Mouse (Mus musculus): ENCODE results near the gene Amz1. TPM values are rescaled to one million over a fixed set of nuclear protein-coding genes. Genes with fewer than 3 reads are reported as not detected.

The Amz1 gene
- polyA plus RNA-seq, 1 experiment from 2014 or later: 2.9 TPM

GRCm38 (mm10) chr5:140733336-140733735, 9.4 kb downstream of the Amz1 start:
- Histone ChIP-seq H3K27ac (ENCODE audit: low read depth, low read length) (no peak overlapping the region), H3K36me3 (ENCODE audit: control insufficient read depth, insufficient read depth, low read length) (no peaks in the 10 kb centered on the region), H3K4me1 (ENCODE audit: control insufficient read depth, insufficient read depth, low read length) (peaks cover 5% of the 10 kb centered on the region; the same call in 1 of the 2 replicates), H3K9me3 (ENCODE audit: control insufficient read depth, low read length) (no peaks in the 10 kb centered on the region), H3K9ac (replicated peaks; ENCODE audit: low read depth, low read length) (no peak overlapping the region), H3K4me3 (ENCODE audit: low read depth, low read length) (no peak overlapping the region), H3K27me3 (ENCODE audit: control insufficient read depth, insufficient read depth, low read length) (peaks cover 14% of the 10 kb centered on the region; the same call in 1 of the 2 replicates), H3K4me2 (ENCODE audit: low read depth, low read length) (no peak overlapping the region)
- no peak for ATAC-seq (ENCODE audit: low read depth)
- 60% methylated on average over 3 of the region's 3 CpGs for WGBS

GRCm38 (mm10) chr5:140735297-140735696, 11.4 kb downstream of the Amz1 start:
- Histone ChIP-seq H3K27ac (ENCODE audit: low read depth, low read length) (no peak overlapping the region), H3K9me3 (ENCODE audit: control insufficient read depth, low read length) (no peaks in the 10 kb centered on the region), H3K4me2 (ENCODE audit: low read depth, low read length) (peak overlapping the region; percentile 49), H3K36me3 (ENCODE audit: control insufficient read depth, insufficient read depth, low read length) (no peaks in the 10 kb centered on the region), H3K27me3 (ENCODE audit: control insufficient read depth, insufficient read depth, low read length) (peaks cover 14% of the 10 kb centered on the region; the same call in 1 of the 2 replicates), H3K9ac (replicated peaks; ENCODE audit: low read depth, low read length) (no peak overlapping the region), H3K4me3 (ENCODE audit: low read depth, low read length) (peak overlapping the region; percentile 26), H3K4me1 (ENCODE audit: control insufficient read depth, insufficient read depth, low read length) (peaks cover 5% of the 10 kb centered on the region; the same call in 1 of the 2 replicates)
- WGBS: 1% methylated on average over 22 of the region's 22 CpGs
- ATAC-seq (ENCODE audit: low read depth): no peak

GRCm38 (mm10) chr5:140736166-140736565, 12.2 kb downstream of the Amz1 start:
- Histone ChIP-seq H3K4me1 (ENCODE audit: control insufficient read depth, insufficient read depth, low read length) (peaks cover 5% of the 10 kb centered on the region; the same call in 1 of the 2 replicates), H3K36me3 (ENCODE audit: control insufficient read depth, insufficient read depth, low read length) (no peaks in the 10 kb centered on the region), H3K4me2 (ENCODE audit: low read depth, low read length) (no peak overlapping the region), H3K9me3 (ENCODE audit: control insufficient read depth, low read length) (no peaks in the 10 kb centered on the region), H3K27ac (ENCODE audit: low read depth, low read length) (no peak overlapping the region), H3K9ac (replicated peaks; ENCODE audit: low read depth, low read length) (no peak overlapping the region), H3K27me3 (ENCODE audit: control insufficient read depth, insufficient read depth, low read length) (peaks cover 14% of the 10 kb centered on the region; the same call in 1 of the 2 replicates), H3K4me3 (ENCODE audit: low read depth, low read length) (no peak overlapping the region)
- no peak for ATAC-seq (ENCODE audit: low read depth)
- 23% methylated on average over 12 of the region's 13 CpGs for WGBS

- H3K4me2 ChIP-seq (ENCODE audit: low read depth, low read length): no peak overlapping the region
- no peaks in the 10 kb centered on the region for H3K9me3 ChIP-seq (ENCODE audit: control insufficient read depth, low read length)
- H3K27ac ChIP-seq (ENCODE audit: low read depth, low read length): no peak overlapping the region
- peaks cover 14% of the 10 kb centered on the region; the same call in 1 of the 2 replicates for H3K27me3 ChIP-seq (ENCODE audit: control insufficient read depth, insufficient read depth, low read length)
- H3K9ac ChIP-seq (replicated peaks; ENCODE audit: low read depth, low read length): 0 out of 2 replicates have a peak overlapping the region, but pooled peaks have one; percentile 4
- no peak for ATAC-seq (ENCODE audit: low read depth)
- peaks cover 5% of the 10 kb centered on the region; the same call in 1 of the 2 replicates for H3K4me1 ChIP-seq (ENCODE audit: control insufficient read depth, insufficient read depth, low read length)
- H3K4me3 ChIP-seq (ENCODE audit: low read depth, low read length): no peak overlapping the region
- H3K36me3 ChIP-seq (ENCODE audit: control insufficient read depth, insufficient read depth, low read length): no peaks in the 10 kb centered on the region
- WGBS: 79% methylated on average over 12 of the region's 12 CpGs
Observed at GRCm38 (mm10) chr5:140739813-140740212, 15.9 kb downstream of the Amz1 start.

GRCm38 (mm10) chr5:140741040-140741439, 17.1 kb downstream of the Amz1 start:
- 69% methylated on average over 11 of the region's 11 CpGs for WGBS
- Histone ChIP-seq H3K27ac (ENCODE audit: low read depth, low read length) (no peak overlapping the region), H3K36me3 (ENCODE audit: control insufficient read depth, insufficient read depth, low read length) (no peaks in the 10 kb centered on the region), H3K9ac (replicated peaks; ENCODE audit: low read depth, low read length) (no peak overlapping the region), H3K9me3 (ENCODE audit: control insufficient read depth, low read length) (no peaks in the 10 kb centered on the region), H3K27me3 (ENCODE audit: control insufficient read depth, insufficient read depth, low read length) (peaks cover 7% of the 10 kb centered on the region; the same call in 1 of the 2 replicates), H3K4me2 (ENCODE audit: low read depth, low read length) (no peak overlapping the region), H3K4me1 (ENCODE audit: control insufficient read depth, insufficient read depth, low read length) (no peaks in the 10 kb centered on the region), H3K4me3 (ENCODE audit: low read depth, low read length) (no peak overlapping the region)
- no peak for ATAC-seq (ENCODE audit: low read depth)

GRCm38 (mm10) chr5:140741877-140742276, 17.9 kb downstream of the Amz1 start:
- Histone ChIP-seq H3K27ac (ENCODE audit: low read depth, low read length) (no peak overlapping the region), H3K27me3 (ENCODE audit: control insufficient read depth, insufficient read depth, low read length) (0 out of 2 replicates have a peak, but pooled peaks cover 2% of the 10 kb centered on the region), H3K4me1 (ENCODE audit: control insufficient read depth, insufficient read depth, low read length) (no peaks in the 10 kb centered on the region), H3K4me2 (ENCODE audit: low read depth, low read length) (no peak overlapping the region), H3K9ac (replicated peaks; ENCODE audit: low read depth, low read length) (no peak overlapping the region), H3K36me3 (ENCODE audit: control insufficient read depth, insufficient read depth, low read length) (no peaks in the 10 kb centered on the region), H3K9me3 (ENCODE audit: control insufficient read depth, low read length) (no peaks in the 10 kb centered on the region), H3K4me3 (ENCODE audit: low read depth, low read length) (no peak overlapping the region)
- ATAC-seq (ENCODE audit: low read depth): no peak

- H3K4me2 ChIP-seq (ENCODE audit: low read depth, low read length): no peak overlapping the region
- no peaks in the 10 kb centered on the region for H3K27me3 ChIP-seq (ENCODE audit: control insufficient read depth, insufficient read depth, low read length)
- H3K9ac ChIP-seq (replicated peaks; ENCODE audit: low read depth, low read length): no peak overlapping the region
- WGBS: 25% methylated on average over 12 of the region's 12 CpGs
- no peaks in the 10 kb centered on the region for H3K4me1 ChIP-seq (ENCODE audit: control insufficient read depth, insufficient read depth, low read length)
- no peak overlapping the region for H3K27ac ChIP-seq (ENCODE audit: low read depth, low read length)
- no peak for ATAC-seq (ENCODE audit: low read depth)
- no peak overlapping the region for H3K4me3 ChIP-seq (ENCODE audit: low read depth, low read length)
- no peaks in the 10 kb centered on the region for H3K36me3 ChIP-seq (ENCODE audit: control insufficient read depth, insufficient read depth, low read length)
- H3K9me3 ChIP-seq (ENCODE audit: control insufficient read depth, low read length): no peaks in the 10 kb centered on the region
Observed at GRCm38 (mm10) chr5:140743706-140744131, 19.8 kb downstream of the Amz1 start.

- no peak for ATAC-seq (ENCODE audit: low read depth)
- Histone ChIP-seq H3K9me3 (ENCODE audit: control insufficient read depth, low read length) (no peaks in the 10 kb centered on the region; the same call in 1 of the 2 replicates), H3K27me3 (ENCODE audit: control insufficient read depth, insufficient read depth, low read length) (no peaks in the 10 kb centered on the region), H3K4me1 (ENCODE audit: control insufficient read depth, insufficient read depth, low read length) (no peaks in the 10 kb centered on the region), H3K4me2 (ENCODE audit: low read depth, low read length) (no peak overlapping the region), H3K9ac (replicated peaks; ENCODE audit: low read depth, low read length) (no peak overlapping the region), H3K4me3 (ENCODE audit: low read depth, low read length) (no peak overlapping the region), H3K27ac (ENCODE audit: low read depth, low read length) (no peak overlapping the region), H3K36me3 (ENCODE audit: control insufficient read depth, insufficient read depth, low read length) (no peaks in the 10 kb centered on the region)
- WGBS: 89% methylated on average over 9 of the region's 10 CpGs
Observed at GRCm38 (mm10) chr5:140748425-140748824, 24.5 kb downstream of the Amz1 start.

GRCm38 (mm10) chr5:140749062-140749875, 25.3 kb downstream of the Amz1 start:
- H3K36me3 ChIP-seq (ENCODE audit: control insufficient read depth, insufficient read depth, low read length): no peaks in the 10 kb centered on the region
- H3K4me2 ChIP-seq (ENCODE audit: low read depth, low read length): peak overlapping the region; percentile 19
- no peaks in the 10 kb centered on the region; the same call in 1 of the 2 replicates for H3K9me3 ChIP-seq (ENCODE audit: control insufficient read depth, low read length)
- H3K27me3 ChIP-seq (ENCODE audit: control insufficient read depth, insufficient read depth, low read length): no peaks in the 10 kb centered on the region
- H3K27ac ChIP-seq (ENCODE audit: low read depth, low read length): no peak overlapping the region
- H3K4me1 ChIP-seq (ENCODE audit: control insufficient read depth, insufficient read depth, low read length): no peaks in the 10 kb centered on the region
- 19% methylated on average over 12 of the region's 12 CpGs for WGBS
- no peak overlapping the region for H3K4me3 ChIP-seq (ENCODE audit: low read depth, low read length)
- no peak overlapping the region; the same call in 1 of the 2 replicates for H3K9ac ChIP-seq (replicated peaks; ENCODE audit: low read depth, low read length)
- peak; percentile 78 for ATAC-seq (ENCODE audit: low read depth)

Measured in neural tube, embryonic 14.5 days (tissue).